Mouse (Mus musculus) embryonic facial prominence, embryonic 13.5 days (tissue): ENCODE data around the gene Zfp286. TPM values are rescaled to one million over a fixed set of nuclear protein-coding genes. Genes with fewer than 3 reads are reported as not detected.
A peak's percentile ranks its signal among the peaks of the same experiment; 100 is the strongest.

Experiments
- ATAC-seq: fragments of 200-750 bp; cut with Nextera tagmentation; 2 replicates; pipeline ENCODE4 v1.8.0; 2017; ENCODE audit warnings: low read depth; ENCODE audit not compliant: insufficient number of reproducible peaks, insufficient read depth, low FRiP score, low TSS enrichment
- H3K27ac ChIP-seq: fragments of 300-500 bp; sonication (generic); 2 replicates; pipeline ENCODE4 v1.5.1; 2015; ENCODE audit warnings: moderate library complexity, mild to moderate bottlenecking, inconsistent platforms
- H3K27me3 ChIP-seq: fragments of 300-500 bp; sonication (generic); 2 replicates; pipeline ENCODE4 v1.6.1; 2015; ENCODE audit warnings: mild to moderate bottlenecking, inconsistent platforms
- H3K36me3 ChIP-seq: fragments of 300-500 bp; sonication (generic); 2 replicates; pipeline ENCODE4 v1.6.1; 2015; ENCODE audit warnings: mild to moderate bottlenecking, inconsistent platforms
- H3K4me1 ChIP-seq: fragments of 300-500 bp; sonication (generic); 2 replicates; pipeline ENCODE4 v1.6.1; 2015; ENCODE audit warnings: inconsistent platforms
- H3K4me2 ChIP-seq: fragments of 300-500 bp; sonication (generic); 2 replicates; pipeline ENCODE4 v1.6.1; 2015; ENCODE audit warnings: moderate library complexity, mild to moderate bottlenecking, inconsistent platforms
- H3K4me3 ChIP-seq: fragments of 300-500 bp; sonication (generic); 2 replicates; pipeline ENCODE4 v1.5.1; 2015; ENCODE audit warnings: mild to moderate bottlenecking, inconsistent platforms
- H3K9ac ChIP-seq: fragments of 300-500 bp; sonication (generic); 2 replicates; pipeline ENCODE4 v1.6.1; 2015; ENCODE audit warnings: mild to moderate bottlenecking, inconsistent platforms
- H3K9me3 ChIP-seq: fragments of 300-500 bp; sonication (generic); 2 replicates; pipeline ENCODE4 v1.6.1; 2016; ENCODE audit warnings: inconsistent platforms
- WGBS: fragments of 180-500 bp; shearing (Covaris S2); methylation state at CpG from one replicate; pipeline ENCODE4 v1.1.7; 2015; ENCODE audit warnings: mixed read lengths; 5-methylcytosine and 5-hydroxymethylcytosine counted together
- polyA plus RNA-seq: library from polyadenylated mRNA; unstranded; fragments of >200 nt; fragmentation: Nextera tagmentation; extraction: Ambion mirVana; gene quantifications from 2 replicates; pipeline ENCODE4 v1.2.1, GENCODE M21; 2015

The Zfp286 gene
- polyA plus RNA-seq, 1 experiment from 2014 or later = 39.8 TPM

GRCm38 (mm10) chr11:62744103-62744502 lies 45.2 kb downstream of the Zfp286 start:
- H3K9ac ChIP-seq = no peak overlapping the region
- no peak for ATAC-seq
- peaks cover 33% of the 10 kb centered on the region for H3K27me3 ChIP-seq
- H3K4me1 ChIP-seq = peaks cover 18% of the 10 kb centered on the region
- no peak overlapping the region for H3K4me3 ChIP-seq
- H3K4me2 ChIP-seq = no peak overlapping the region
- no peaks in the 10 kb centered on the region for H3K9me3 ChIP-seq
- 46% methylated on average over 5 of the region's 5 CpGs for WGBS
- no peak overlapping the region for H3K27ac ChIP-seq
- no peaks in the 10 kb centered on the region for H3K36me3 ChIP-seq

GRCm38 (mm10) chr11:62742261-62742957 lies 46.9 kb downstream of the Zfp286 start:
- peaks cover 21% of the 10 kb centered on the region for H3K27me3 ChIP-seq
- H3K4me1 ChIP-seq = peaks cover 18% of the 10 kb centered on the region
- no peak overlapping the region for H3K9ac ChIP-seq
- H3K4me2 ChIP-seq = peak overlapping the region; percentile 9; the same call in 1 of the 2 replicates
- H3K36me3 ChIP-seq = no peaks in the 10 kb centered on the region
- H3K9me3 ChIP-seq = no peaks in the 10 kb centered on the region
- H3K27ac ChIP-seq = peak overlapping the region; percentile 66; the same call in 1 of the 2 replicates
- no peak overlapping the region for H3K4me3 ChIP-seq
- 27% methylated on average over 10 of the region's 10 CpGs for WGBS
- no peak for ATAC-seq

GRCm38 (mm10) chr11:62741186-62741585 lies 48.1 kb downstream of the Zfp286 start:
- Histone ChIP-seq H3K36me3 (no peaks in the 10 kb centered on the region), H3K27ac (no peak overlapping the region), H3K4me2 (no peak overlapping the region), H3K4me3 (no peak overlapping the region), H3K9me3 (no peaks in the 10 kb centered on the region), H3K27me3 (peaks cover 8% of the 10 kb centered on the region), H3K4me1 (peaks cover 13% of the 10 kb centered on the region), H3K9ac (no peak overlapping the region)
- no peak for ATAC-seq
- 86% methylated on average over 2 of the region's 2 CpGs for WGBS

GRCm38 (mm10) chr11:62732665-62733064 lies 56.6 kb downstream of the Zfp286 start:
- no peak for ATAC-seq
- no peak overlapping the region for H3K27ac ChIP-seq
- 80% methylated on average over 3 of the region's 3 CpGs for WGBS

GRCm38 (mm10) chr11:62732022-62732387 lies 57.3 kb downstream of the Zfp286 start:
- H3K27me3 ChIP-seq = no peaks in the 10 kb centered on the region
- H3K36me3 ChIP-seq = peaks cover 22% of the 10 kb centered on the region
- no peak for ATAC-seq
- H3K4me1 ChIP-seq = peaks cover 12% of the 10 kb centered on the region
- H3K27ac ChIP-seq = no peak overlapping the region
- H3K4me2 ChIP-seq = peak overlapping the region; percentile 79
- no peaks in the 10 kb centered on the region for H3K9me3 ChIP-seq
- peak overlapping the region; percentile 85 for H3K4me3 ChIP-seq
- no peak overlapping the region for H3K9ac ChIP-seq
- WGBS = 11% methylated on average over 5 of the region's 5 CpGs

More at GRCm38 (mm10) chr11:62732665-62733064, 56.6 kb downstream of the Zfp286 start:
- Histone ChIP-seq H3K4me3 (no peak overlapping the region), H3K9ac (no peak overlapping the region), H3K36me3 (peaks cover 15% of the 10 kb centered on the region), H3K4me1 (peaks cover 12% of the 10 kb centered on the region), H3K27me3 (no peaks in the 10 kb centered on the region), H3K9me3 (no peaks in the 10 kb centered on the region), H3K4me2 (no peak overlapping the region)

GRCm38 (mm10) chr11:62731311-62732021 lies 57.8 kb downstream of the Zfp286 start, which contains the start of gene Zfp287:
Zfp287 (minus strand) TSS chr11:62731905.
- peak within 1 kb of the TSS; percentile 85 for H3K4me3 ChIP-seq
- no peaks in the 10 kb centered on the region for H3K9me3 ChIP-seq
- H3K4me2 ChIP-seq = peak within 1 kb of the TSS; percentile 79
- under 1% methylated on average over 48 of the region's 48 CpGs for WGBS
- H3K27me3 ChIP-seq = no peaks in the 10 kb centered on the region
- peak within 1 kb of the TSS; percentile 84 for H3K27ac ChIP-seq
- H3K9ac ChIP-seq = peak within 1 kb of the TSS; percentile 84
- peak; percentile 93 for ATAC-seq
- H3K36me3 ChIP-seq = peaks cover 22% of the 10 kb centered on the region
- peaks cover 12% of the 10 kb centered on the region for H3K4me1 ChIP-seq

GRCm38 (mm10) chr11:62728276-62728675 lies 61.0 kb downstream of the Zfp286 start:
- WGBS = 89% methylated on average over 8 of the region's 8 CpGs
- H3K4me3 ChIP-seq = no peak overlapping the region
- no peak overlapping the region for H3K4me2 ChIP-seq
- H3K9me3 ChIP-seq = no peaks in the 10 kb centered on the region
- H3K27me3 ChIP-seq = no peaks in the 10 kb centered on the region
- no peak overlapping the region for H3K27ac ChIP-seq
- ATAC-seq = no peak
- H3K9ac ChIP-seq = no peak overlapping the region
- H3K36me3 ChIP-seq = peaks cover 50% of the 10 kb centered on the region
- H3K4me1 ChIP-seq = peaks cover 12% of the 10 kb centered on the region

GRCm38 (mm10) chr11:62710657-62711056 lies 78.6 kb downstream of the Zfp286 start:
- no peak overlapping the region for H3K27ac ChIP-seq
- no peaks in the 10 kb centered on the region for H3K27me3 ChIP-seq
- H3K4me1 ChIP-seq = no peaks in the 10 kb centered on the region
- no peak overlapping the region for H3K4me3 ChIP-seq
- peaks cover 40% of the 10 kb centered on the region for H3K36me3 ChIP-seq
- no peak overlapping the region for H3K4me2 ChIP-seq
- 93% methylated on average over 5 of the region's 5 CpGs for WGBS
- H3K9me3 ChIP-seq = no peaks in the 10 kb centered on the region
- no peak overlapping the region for H3K9ac ChIP-seq
- no peak for ATAC-seq

- no peaks in the 10 kb centered on the region for H3K4me1 ChIP-seq
- H3K9ac ChIP-seq = no peak overlapping the region
- WGBS = 84% methylated on average over 7 of the region's 7 CpGs
- no peak overlapping the region for H3K4me2 ChIP-seq
- H3K27me3 ChIP-seq = no peaks in the 10 kb centered on the region
- H3K27ac ChIP-seq = no peak overlapping the region
- H3K4me3 ChIP-seq = no peak overlapping the region
- no peaks in the 10 kb centered on the region for H3K9me3 ChIP-seq
- peaks cover 21% of the 10 kb centered on the region for H3K36me3 ChIP-seq
- ATAC-seq = no peak
Measured at GRCm38 (mm10) chr11:62708252-62708651, 81.0 kb downstream of the Zfp286 start.

- no peaks in the 10 kb centered on the region for H3K4me1 ChIP-seq
- peaks cover 5% of the 10 kb centered on the region for H3K36me3 ChIP-seq
- no peak overlapping the region for H3K4me3 ChIP-seq
- no peak overlapping the region for H3K9ac ChIP-seq
- H3K27me3 ChIP-seq = no peaks in the 10 kb centered on the region
- no peaks in the 10 kb centered on the region for H3K9me3 ChIP-seq
- ATAC-seq = no peak
- H3K27ac ChIP-seq = no peak overlapping the region
- H3K4me2 ChIP-seq = no peak overlapping the region
- 92% methylated on average over 2 of the region's 2 CpGs for WGBS
Measured at GRCm38 (mm10) chr11:62706141-62706540, 83.1 kb downstream of the Zfp286 start.
